Mouse (Mus musculus): ENCODE data around the gene Defb15.
"Not testable (repeated sequence)": the region's sequence is repeated elsewhere in the genome, so short reads cannot be mapped to it uniquely, and the experiment has no call there.

The Defb15 gene

DNA sequence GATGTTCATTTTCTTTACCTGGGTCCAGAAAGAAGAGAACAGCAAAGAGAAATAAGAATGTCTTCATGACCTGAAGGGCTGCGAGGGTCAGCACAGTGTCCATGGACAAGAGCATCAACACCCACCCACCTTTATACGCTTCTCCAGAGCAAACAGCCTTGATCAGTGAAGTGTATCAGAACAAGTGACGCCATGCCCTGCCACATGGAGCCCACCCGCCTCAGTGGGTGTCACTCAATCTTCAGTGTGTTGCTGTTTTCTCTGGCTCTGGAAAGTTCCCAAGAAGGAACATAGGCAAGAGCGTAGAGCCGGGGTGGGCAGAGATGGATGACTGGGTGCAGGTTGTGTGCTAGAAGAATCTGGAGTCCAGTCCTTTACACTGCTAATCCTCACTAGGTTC is at the start of gene Defb15:
Defb15 (minus strand) TSS at position 101 of the 400 bp plus-strand sequence.
- no peak for DNase-seq (ENCODE audit: low spot score)

DNA sequence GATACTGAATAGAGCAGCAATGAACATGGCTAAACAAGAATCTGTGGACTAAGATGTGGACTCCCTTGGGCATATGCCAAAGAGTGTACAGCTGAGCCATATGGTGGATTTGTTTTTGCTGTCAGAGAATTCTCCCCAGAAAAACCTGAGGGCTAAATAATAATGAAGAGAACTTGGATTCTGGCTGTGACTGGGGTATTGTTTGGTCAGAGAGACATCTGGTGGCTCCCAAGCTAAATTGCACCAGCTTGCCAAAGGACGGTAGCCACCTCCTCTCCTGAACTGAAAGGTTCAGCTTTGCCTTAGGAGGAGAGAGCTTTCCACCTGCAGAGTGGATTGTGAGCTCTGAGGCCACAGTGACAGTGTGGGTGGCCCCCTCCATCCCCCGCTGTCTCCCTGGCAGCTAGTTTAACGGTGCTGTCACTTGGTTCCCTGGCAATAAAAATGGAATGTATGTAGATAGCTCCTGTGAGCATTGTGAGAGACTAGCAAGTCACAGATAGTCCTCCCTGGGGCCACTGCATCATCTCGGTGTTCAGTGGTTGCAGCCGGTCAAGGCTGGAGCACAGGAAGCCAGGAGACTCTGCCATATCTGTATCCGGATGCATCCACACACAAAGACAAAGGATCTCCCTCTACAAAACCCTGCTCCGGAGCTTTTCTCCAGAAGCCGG is 49.3 kb upstream of the Defb15 start:
- no peak for DNase-seq (ENCODE audit: low spot score)

GRCm38 (mm10) chr8:21978193-21978592 is 45.7 kb upstream of the Defb15 start:
- no peak for DNase-seq (ENCODE audit: low spot score)

- no peak for DNase-seq (ENCODE audit: low spot score)
Measured at GRCm38 (mm10) chr8:21969475-21969874, 37.0 kb upstream of the Defb15 start, which contains the start of gene Ccdc70. Gene Ccdc70 (plus strand): TSS chr8:21969775.

GRCm38 (mm10) chr8:21966646-21967045 is 34.1 kb upstream of the Defb15 start:
- no peak for DNase-seq (ENCODE audit: low spot score)

DNA sequence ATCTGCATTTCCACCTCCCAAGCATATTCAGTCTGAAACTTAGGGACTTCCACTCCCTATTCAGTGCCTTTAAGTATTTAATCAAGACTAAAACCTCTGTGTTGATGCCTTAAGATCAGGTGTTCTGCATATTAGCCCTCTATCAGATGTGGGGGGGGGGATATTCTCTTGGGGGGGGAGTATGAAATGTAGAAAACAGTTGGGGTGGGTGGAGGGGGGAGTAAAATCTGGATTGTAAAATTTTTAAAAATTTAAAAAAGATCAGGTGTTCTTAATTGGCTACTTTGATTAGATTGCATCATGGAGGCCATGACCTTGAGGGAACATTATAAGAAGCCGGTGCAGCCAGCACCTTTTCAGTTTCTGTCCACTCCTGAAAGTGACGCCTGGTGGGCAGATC is 25.9 kb upstream of the Defb15 start, which contains the start of gene Fam90a1a:
Fam90a1a (plus strand) TSS at position 301 of the 400 bp plus-strand sequence.
- no peak for DNase-seq (ENCODE audit: low spot score)

- no peak for DNase-seq (ENCODE audit: low spot score)
Measured at GRCm38 (mm10) chr8:21956336-21956735, 23.8 kb upstream of the Defb15 start.

DNA sequence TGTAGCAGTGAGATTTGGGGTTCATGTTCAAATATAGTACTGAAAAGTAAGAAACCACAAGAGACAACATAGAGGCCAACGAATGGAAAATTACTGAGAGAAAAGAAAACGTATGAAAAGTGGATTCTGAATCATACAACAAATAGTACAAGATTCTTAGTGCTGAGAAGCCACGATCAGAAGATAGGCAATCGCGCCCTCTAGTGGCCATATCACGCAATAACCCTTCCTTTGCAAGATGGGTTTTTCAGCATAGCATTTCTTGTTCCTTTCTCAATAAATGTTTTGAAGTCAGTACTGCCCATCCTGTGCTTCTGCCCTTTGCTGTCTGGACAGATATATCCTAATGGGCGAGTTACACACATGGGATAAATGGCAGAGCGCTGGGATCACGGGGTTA is 22.8 kb upstream of the Defb15 start:
- no peak for DNase-seq (ENCODE audit: low spot score)

DNA sequence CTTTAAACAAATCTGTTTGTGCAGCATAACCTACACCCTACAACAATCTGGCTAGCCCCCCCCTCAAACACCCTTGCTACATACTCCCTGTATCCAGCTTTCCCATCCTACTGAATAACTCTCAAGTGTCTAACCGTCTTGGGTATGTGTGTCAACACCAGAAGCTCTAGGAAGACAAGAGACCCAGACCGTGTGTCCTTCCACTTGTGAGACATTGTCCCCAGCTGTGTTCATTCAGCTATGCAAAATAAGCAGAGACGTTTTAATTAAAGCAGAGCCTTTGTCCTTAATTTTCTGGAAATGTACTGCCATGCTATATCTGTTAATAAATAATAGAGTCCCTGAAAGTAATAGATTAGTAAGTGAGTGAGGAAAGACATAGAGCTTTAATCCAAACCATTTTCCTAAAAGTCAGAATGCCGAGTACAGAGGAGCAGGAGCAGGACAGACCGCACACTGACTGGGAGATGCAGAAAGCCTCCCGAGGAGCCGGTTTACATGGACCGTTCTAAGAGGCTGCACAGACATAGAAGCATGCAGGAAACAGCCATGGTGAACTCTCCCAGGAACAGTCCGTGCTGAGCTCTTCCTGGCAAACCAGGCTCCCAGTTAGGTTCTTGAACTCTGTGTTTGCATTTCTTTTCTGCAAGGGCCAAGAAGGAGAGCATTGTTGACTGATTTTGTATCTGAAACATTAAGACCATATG is 15.0 kb upstream of the Defb15 start:
- DNase-seq (ENCODE audit: low spot score) = no peak

DNA sequence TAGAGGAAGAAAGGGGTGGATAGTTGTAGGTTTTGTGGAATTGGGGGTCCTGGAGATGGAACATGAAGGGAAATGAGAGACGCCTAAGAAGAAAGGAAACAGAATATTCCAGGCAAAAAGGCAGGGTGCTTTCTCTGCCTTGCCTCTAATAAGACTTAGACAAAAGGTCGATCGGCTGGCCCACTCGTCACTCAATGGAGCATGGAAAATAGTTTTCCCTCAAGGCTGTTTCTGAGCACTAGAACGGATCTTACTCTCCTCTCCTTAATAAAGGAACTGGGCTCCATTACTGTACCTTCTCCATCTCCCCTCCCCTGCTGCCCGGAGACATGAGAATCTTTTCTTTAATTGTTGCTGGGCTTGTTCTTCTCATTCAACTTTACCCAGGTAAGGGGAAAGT is 14.0 kb upstream of the Defb15 start, which contains the start of gene Defb13:
Defb13 (plus strand) TSS at position 301 of the 400 bp plus-strand sequence.
- no peak for DNase-seq (ENCODE audit: low spot score)

- not testable (repeated sequence) for DNase-seq (ENCODE audit: low spot score)
Measured at GRCm38 (mm10) chr8:21938052-21938451, 5.5 kb upstream of the Defb15 start, which contains the start of gene Defb35. Gene Defb35 (plus strand): TSS chr8:21938352.

DNA sequence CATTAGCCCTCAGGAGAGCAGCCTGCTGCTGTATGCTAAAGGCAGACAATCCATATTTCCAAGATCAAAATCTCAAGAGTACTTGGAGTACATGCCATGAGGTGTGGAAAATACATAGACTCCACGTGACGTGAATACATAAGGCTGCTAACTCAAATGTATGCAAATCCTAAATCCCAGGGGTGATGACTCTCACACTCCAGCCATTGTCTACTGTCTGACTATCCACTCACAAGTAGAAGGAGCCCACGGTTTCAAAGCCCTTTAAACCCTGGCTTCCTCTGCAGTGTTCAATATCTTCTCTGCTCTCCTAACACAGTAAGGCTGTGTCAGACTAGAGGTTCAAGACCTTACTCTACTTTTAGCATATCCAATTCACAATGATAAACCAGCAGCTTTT is 1.8 kb downstream of the Defb15 start:
- DNase-seq (ENCODE audit: low spot score) = not testable (repeated sequence)

GRCm38 (mm10) chr8:21915625-21916024 is 16.9 kb downstream of the Defb15 start:
- no peak for DNase-seq (ENCODE audit: low spot score)

GRCm38 (mm10) chr8:21912554-21912953 is 20.0 kb downstream of the Defb15 start:
- DNase-seq (ENCODE audit: low spot score) = no peak

- DNase-seq (ENCODE audit: low spot score) = no peak
Measured at GRCm38 (mm10) chr8:21911931-21912330, 20.6 kb downstream of the Defb15 start.

DNA sequence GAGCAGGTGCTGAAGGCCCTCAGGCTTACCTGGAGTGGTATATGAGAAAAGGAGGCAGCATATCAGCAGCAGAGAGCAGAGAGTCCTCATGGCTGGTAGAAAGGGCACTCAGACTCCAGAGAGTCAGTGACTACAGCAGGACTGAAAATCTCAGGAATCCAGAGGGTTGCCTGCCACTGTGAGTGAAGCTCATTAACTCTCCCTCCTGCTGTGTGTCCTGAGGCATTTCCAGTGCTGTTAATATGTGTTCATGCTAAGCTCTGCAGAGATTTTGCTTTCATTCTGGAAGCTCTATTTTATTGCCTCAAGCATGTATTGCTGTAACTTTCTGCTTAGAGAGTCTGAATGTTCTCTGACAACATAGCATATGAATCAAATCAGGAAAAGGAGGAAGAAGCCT is 26.2 kb downstream of the Defb15 start, which contains the start of gene Defb11:
Defb11 (minus strand) TSS at position 123 of the 400 bp plus-strand sequence.
- not testable (repeated sequence) for DNase-seq (ENCODE audit: low spot score)

DNA sequence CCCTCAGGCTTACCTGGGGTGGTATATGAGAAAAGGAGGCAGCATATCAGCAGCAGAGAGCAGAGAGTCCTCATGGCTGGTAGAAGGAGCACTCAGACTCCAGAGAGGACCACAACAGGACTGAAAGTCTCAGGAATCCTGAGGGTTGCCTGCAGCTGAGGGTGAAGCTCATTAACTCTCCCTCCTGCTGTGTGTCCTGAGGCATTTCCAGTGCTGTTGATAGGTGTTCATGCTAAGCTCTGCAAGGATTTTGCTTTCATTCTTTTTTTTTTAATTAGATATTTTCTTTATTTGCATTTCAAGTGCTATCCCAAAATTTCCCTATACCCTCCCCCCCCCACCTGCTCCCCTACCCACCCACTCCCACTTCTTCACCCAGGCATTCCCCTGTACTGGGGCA is 47.2 kb downstream of the Defb15 start, which contains the start of gene Defb9:
Defb9 (minus strand) TSS at position 101 of the 400 bp plus-strand sequence.
- not testable (repeated sequence) for DNase-seq (ENCODE audit: low spot score)

All from ovary, postnatal 10 days (tissue).